Mouse (Mus musculus) spleen, adult 2 months (tissue): ENCODE measurements at regions not wholly inside any gene's neighbourhood (a gene's known extent, or its start where the extent isn't known, plus 50 kb on each side); places are given as distances from the start of the nearest gene placed in this dataset.

Experiments used
- CTCF ChIP-seq: fragments of 200-500 bp; IDR thresholded peaks from 2 replicates; pipeline ENCODE4 v1.5.1; 2011; ENCODE audit warnings: mild to moderate bottlenecking, inconsistent platforms; ENCODE audit not compliant: insufficient read depth, insufficient read length, insufficient replicate concordance; ENCODE audit errors: extremely low read depth
- POLR2A ChIP-seq: fragments of 200-500 bp; IDR thresholded peaks from 2 replicates; pipeline ENCODE4 v1.6.1; 2011; ENCODE audit warnings: low read depth, low read length, inconsistent platforms

GRCm38 (mm10) chr1:47097084-47097996, 204.7 kb upstream of the Slc39a10 start:
- TF ChIP-seq POLR2A: no peak
- no peak for TF ChIP-seq CTCF
